Mouse (Mus musculus): Measurements from ENCODE around the gene Olfr1441. TPM values are rescaled to one million over a fixed set of nuclear protein-coding genes. Genes with fewer than 3 reads are reported as not detected.
A peak's percentile ranks its signal among the peaks of the same experiment; 100 is the strongest.

Gene Olfr1441
- not detected for total RNA-seq (2022)

DNA sequence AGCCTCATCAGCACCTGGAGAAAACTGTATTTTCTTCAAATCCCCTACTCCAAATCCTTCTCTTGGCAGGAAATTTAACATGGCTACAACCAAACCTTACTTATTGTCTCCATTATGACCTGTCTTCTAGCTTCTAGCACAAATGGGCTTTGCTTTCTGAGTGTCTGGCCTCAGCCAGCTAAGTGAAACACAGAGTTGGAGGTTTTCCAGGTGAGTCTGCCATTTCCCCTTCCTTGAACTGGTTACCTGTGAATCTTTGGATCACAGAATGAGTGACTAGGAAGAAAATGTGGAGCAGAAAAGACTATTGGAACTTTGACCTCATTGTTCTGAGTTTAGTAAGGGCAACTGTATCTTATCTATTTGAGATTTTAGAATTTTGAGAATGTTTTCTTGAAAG, at the start of gene Olfr1441:
Gene Olfr1441, plus strand, starts transcription at position 73 of the 400 bp plus-strand sequence.
- no peak for DNase-seq (ENCODE audit: low spot score in 2 of 2)

GRCm38 (mm10) chr19:12373004-12373403, 44.2 kb upstream of the Olfr1441 start:
- no peak for DNase-seq (ENCODE audit: low spot score in 2 of 2)

GRCm38 (mm10) chr19:12374465-12375025, 42.7 kb upstream of the Olfr1441 start:
- DNase-seq (ENCODE audit: low spot score in 2 of 2), result no peak

DNA sequence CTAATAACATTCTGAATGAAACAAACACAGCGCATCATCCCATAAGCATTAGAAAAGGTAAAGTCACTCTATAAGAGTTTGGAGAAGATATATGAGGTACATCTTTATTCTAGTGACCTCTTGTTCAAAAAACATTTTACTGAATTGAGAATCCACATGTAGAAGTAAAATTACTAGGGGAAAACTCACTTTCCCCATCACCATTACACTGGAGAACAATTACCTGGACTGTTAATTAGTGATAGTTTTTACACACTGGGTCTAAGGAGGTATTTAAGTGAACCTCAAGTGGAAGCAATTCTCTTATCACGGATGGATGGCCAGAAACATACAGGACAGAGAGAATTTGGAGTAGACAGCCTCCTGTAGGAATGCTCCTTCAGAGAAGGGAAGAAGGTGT, 30.3 kb upstream of the Olfr1441 start, which contains the start of gene Olfr1440:
Gene Olfr1440, plus strand, starts transcription at position 301 of the 400 bp plus-strand sequence.
- DNase-seq (ENCODE audit: low spot score in 2 of 2), result no peak

DNA sequence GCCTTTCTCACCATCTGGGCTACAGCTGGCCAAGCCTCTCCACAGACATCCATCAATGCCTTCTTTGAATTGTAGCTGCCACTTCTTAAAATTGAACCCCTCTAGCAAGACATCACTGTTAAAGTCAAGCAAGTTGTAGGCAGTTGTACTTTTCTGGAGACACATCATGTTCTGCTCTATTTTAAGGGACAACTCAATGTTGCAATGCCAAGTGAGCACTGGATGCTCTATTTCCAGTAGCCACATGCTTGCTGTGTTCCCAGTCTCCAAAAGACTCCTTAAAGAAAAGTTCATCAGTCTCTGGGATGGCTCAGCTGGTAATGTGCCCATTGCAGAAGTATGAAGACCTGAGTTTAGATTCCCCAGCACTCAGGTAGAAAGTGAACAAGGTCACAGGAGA, 3.5 kb upstream of the Olfr1441 start:
- DNase-seq (ENCODE audit: low spot score in 2 of 2), result no peak

GRCm38 (mm10) chr19:12418312-12418711, 1.1 kb downstream of the Olfr1441 start:
- DNase-seq (ENCODE audit: low spot score in 2 of 2), result no peak

GRCm38 (mm10) chr19:12420555-12420954, 3.3 kb downstream of the Olfr1441 start:
- no peak for DNase-seq (ENCODE audit: low spot score in 2 of 2)

GRCm38 (mm10) chr19:12421680-12422079, 4.4 kb downstream of the Olfr1441 start:
- DNase-seq (ENCODE audit: low spot score in 2 of 2), result no peak

GRCm38 (mm10) chr19:12427101-12427500, 9.9 kb downstream of the Olfr1441 start:
- no peak for DNase-seq (ENCODE audit: low spot score in 2 of 2)

DNA sequence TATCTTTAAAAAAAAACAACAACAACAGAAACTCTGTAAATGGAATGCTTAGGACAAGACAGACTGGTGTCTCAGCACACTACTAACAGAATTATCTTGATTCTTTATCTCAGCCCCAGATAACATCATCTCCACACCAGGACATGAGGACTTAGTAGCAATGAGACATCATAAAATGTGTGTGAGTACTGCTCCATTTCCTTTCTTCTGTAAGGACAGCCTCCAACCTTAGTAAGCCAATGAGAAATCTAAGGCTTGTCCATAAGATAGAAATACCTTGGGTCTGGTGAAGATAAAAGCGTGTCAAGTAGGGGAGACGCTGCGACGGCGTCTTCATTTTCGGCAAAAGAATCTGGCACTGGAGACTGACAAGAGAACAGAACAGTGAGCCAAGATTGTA, 10.4 kb downstream of the Olfr1441 start, which contains the start of gene Pfpl:
Gene Pfpl, plus strand, starts transcription at position 301 of the 400 bp plus-strand sequence.
- no peak for DNase-seq (ENCODE audit: low spot score in 2 of 2)

DNA sequence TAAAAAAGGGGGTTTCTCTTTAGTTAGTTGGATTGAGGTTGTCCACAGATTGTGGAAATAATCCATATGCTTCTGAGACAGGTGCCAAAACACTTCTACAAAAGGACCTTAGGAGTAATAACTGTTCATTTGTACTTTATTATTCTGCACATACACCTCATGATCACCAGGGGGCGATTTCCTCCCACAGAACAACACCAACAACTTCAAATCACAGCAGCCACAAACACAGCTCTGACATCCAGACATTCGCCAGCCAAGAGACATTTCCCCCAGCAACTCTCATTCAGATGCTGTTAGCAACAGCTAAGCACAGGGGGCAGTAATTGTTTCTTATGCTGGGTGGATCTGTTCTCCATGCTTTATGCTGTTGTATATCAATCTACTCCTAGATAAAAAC, 15.8 kb downstream of the Olfr1441 start:
- DNase-seq (ENCODE audit: low spot score in 2 of 2), result peak in 1 of 2 experiments; percentile 5

DNA sequence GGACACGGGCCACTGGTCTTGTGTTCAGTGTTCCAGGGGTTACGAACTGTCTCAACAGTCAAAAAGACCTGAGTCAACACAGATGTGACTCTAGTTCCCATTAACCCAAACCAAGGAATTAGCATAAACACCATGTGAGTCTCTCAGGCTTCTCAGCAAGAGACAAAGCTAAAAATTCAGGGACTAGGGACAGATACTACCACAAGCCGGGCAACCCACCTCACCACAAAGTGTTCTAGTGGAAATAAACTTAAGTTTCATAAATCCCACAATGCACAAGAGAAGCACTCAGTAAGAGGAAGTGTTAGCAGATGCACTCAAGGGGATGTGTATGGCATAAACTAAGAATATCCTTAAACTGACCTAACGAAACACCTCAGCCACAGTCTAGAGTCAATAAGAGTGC, 17.8 kb downstream of the Olfr1441 start:
- no peak for DNase-seq (ENCODE audit: low spot score in 2 of 2)

- no peak for DNase-seq (ENCODE audit: low spot score in 2 of 2)
These were observed 18.7 kb downstream of the Olfr1441 start for GRCm38 (mm10) chr19:12435750-12436524.

GRCm38 (mm10) chr19:12439581-12439980, 22.3 kb downstream of the Olfr1441 start:
- no peak for DNase-seq (ENCODE audit: low spot score in 2 of 2)

DNA sequence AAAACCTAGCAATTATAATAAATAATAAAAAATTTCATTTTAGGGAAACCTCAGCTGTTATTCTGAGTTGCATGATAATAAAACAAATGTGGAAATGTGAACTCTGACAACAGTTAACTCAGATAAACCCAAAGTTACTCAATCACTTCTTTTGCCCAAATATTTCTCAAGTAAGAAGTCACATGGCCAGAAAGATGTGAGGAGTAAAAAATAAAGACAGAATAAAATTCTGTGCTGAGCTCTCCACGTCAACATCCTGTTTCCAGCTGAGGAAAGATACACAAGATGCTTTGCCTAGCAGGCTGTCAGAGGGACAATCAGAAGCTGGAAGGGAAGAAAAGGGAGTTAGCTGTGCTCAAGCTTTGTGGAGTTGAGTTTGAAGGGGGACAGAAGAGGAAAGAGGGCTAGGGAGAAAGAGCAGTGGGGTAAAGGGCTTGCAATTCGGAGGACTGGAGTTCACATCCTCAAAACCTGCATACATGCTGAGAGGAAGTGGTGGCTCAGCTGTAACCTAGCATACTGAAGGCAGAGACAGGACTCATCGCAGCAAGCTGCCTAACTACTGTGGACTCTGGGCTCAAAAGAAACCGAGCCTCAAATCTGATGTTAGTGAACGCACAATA, 23.0 kb downstream of the Olfr1441 start:
- DNase-seq (ENCODE audit: low spot score in 2 of 2), result no peak

DNA sequence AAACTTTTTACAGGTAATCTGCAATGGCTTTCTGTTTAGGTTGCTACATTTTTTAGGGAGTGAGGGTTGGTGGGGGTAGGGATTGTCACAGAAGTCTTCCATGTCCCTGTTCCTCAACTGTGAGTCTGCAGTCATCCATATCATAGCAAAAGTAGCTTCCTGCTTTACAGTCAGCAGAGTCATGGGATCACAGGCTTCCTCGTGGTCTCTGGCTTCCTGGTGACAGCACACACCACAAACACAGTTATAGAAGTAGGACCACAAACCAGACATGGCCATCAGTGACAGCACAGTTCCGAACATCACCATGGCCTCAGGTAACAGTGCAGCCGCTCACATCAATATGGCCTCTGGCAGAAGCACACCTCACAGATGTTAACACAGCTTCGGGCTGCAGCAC, 25.3 kb downstream of the Olfr1441 start:
- no peak for DNase-seq (ENCODE audit: low spot score in 2 of 2)

GRCm38 (mm10) chr19:12445014-12445413, 27.8 kb downstream of the Olfr1441 start:
- no peak for DNase-seq (ENCODE audit: low spot score in 2 of 2)

- DNase-seq (ENCODE audit: low spot score in 2 of 2), result no peak
These were observed 40.3 kb downstream of the Olfr1441 start for GRCm38 (mm10) chr19:12457401-12458066.

DNA sequence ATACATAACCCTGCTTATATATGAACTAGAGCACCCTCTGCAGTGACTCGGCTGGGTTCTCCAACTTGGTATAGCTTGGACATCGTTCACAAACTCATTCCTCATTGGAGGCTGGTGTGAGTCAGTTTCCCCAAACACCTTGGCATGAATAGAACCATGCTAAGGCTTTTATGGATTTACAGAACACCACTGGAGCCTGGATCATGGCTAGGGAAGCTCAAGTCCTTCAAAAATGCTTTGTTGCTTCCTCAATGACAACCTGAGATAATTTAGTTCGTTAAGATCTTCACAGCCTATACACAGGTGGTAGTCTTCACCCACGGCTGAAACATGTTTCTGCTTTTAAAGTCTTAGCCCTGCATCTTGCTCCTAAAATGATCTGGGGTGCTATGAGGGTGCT, 42.3 kb downstream of the Olfr1441 start:
- no peak for DNase-seq (ENCODE audit: low spot score in 2 of 2)

- DNase-seq (ENCODE audit: low spot score in 2 of 2), result no peak
These were observed 43.3 kb downstream of the Olfr1441 start, which contains the start of gene Mpeg1 for GRCm38 (mm10) chr19:12460282-12461249. Mpeg1 (plus strand) TSS chr19:12460779.
